Mouse (Mus musculus): Measurements from ENCODE around the gene Wdr54.

The Wdr54 gene

GRCm38 (mm10) chr6:83127419-83127818, 28.8 kb downstream of the Wdr54 start:
- WGBS = 94% methylated on average over 5 of the region's 5 CpGs

- WGBS = 13% methylated on average over 5 of the region's 5 CpGs
Measured at GRCm38 (mm10) chr6:83125331-83125730, 30.9 kb downstream of the Wdr54 start, which contains the start of gene Ino80b. Gene Ino80b (minus strand): TSS chr6:83125431.

- under 1% methylated on average over 30 of the region's 30 CpGs for WGBS
Measured at GRCm38 (mm10) chr6:83124851-83125312, 31.3 kb downstream of the Wdr54 start.

- 85% methylated on average over 5 of the region's 5 CpGs for WGBS
Measured at GRCm38 (mm10) chr6:83122961-83123360, 33.2 kb downstream of the Wdr54 start.

- WGBS = 2% methylated on average over 52 of the region's 52 CpGs
Measured at GRCm38 (mm10) chr6:83121863-83122710, 34.1 kb downstream of the Wdr54 start.

- under 1% methylated on average over 38 of the region's 38 CpGs for WGBS
Measured at GRCm38 (mm10) chr6:83120930-83121862, 35.0 kb downstream of the Wdr54 start, which contains the start of gene Wbp1. Gene Wbp1 (minus strand): TSS chr6:83121559.

GRCm38 (mm10) chr6:83119734-83120051, 36.5 kb downstream of the Wdr54 start:
- WGBS = 71% methylated on average over 7 of the region's 7 CpGs

GRCm38 (mm10) chr6:83118825-83119733, 37.1 kb downstream of the Wdr54 start:
- 69% methylated on average over 14 of the region's 14 CpGs for WGBS

- WGBS = 73% methylated on average over 11 of the region's 11 CpGs
Measured at GRCm38 (mm10) chr6:83118369-83118768, 37.8 kb downstream of the Wdr54 start.

GRCm38 (mm10) chr6:83117616-83118015, 38.6 kb downstream of the Wdr54 start:
- 92% methylated on average over 13 of the region's 13 CpGs for WGBS

GRCm38 (mm10) chr6:83117165-83117438, 39.1 kb downstream of the Wdr54 start:
- WGBS = 83% methylated on average over 4 of the region's 4 CpGs

- 72% methylated on average over 11 of the region's 11 CpGs for WGBS
Measured at GRCm38 (mm10) chr6:83116373-83117164, 39.6 kb downstream of the Wdr54 start.

- WGBS = 2% methylated on average over 48 of the region's 48 CpGs
Measured at GRCm38 (mm10) chr6:83115682-83116372, 40.4 kb downstream of the Wdr54 start.

- WGBS = under 1% methylated on average over 58 of the region's 58 CpGs
Measured at GRCm38 (mm10) chr6:83115011-83115671, 41.1 kb downstream of the Wdr54 start, which contains the start of gene Mogs. Gene Mogs (plus strand): TSS chr6:83115496.

GRCm38 (mm10) chr6:83111510-83112136, 44.6 kb downstream of the Wdr54 start:
- 83% methylated on average over 4 of the region's 4 CpGs for WGBS

GRCm38 (mm10) chr6:83108762-83109668, 47.2 kb downstream of the Wdr54 start, which contains the start of gene Mrpl53:
Gene Mrpl53 (plus strand): TSS chr6:83109040.
- WGBS = under 1% methylated on average over 76 of the region's 76 CpGs

GRCm38 (mm10) chr6:83107566-83108400, 48.4 kb downstream of the Wdr54 start:
- 33% methylated on average over 13 of the region's 13 CpGs for WGBS

All from cerebral cortex, adult 2 months (tissue).